Mouse (Mus musculus): ENCODE data around the gene Haus3. TPM values are rescaled to one million over a fixed set of nuclear protein-coding genes. Genes with fewer than 3 reads are reported as not detected.

Gene Haus3
- 1 to 10 TPM; 2.7 to 3.6 TPM for total RNA-seq (2021)
- long read RNA-seq, experiment 1, transcript Haus3-201 (5 exons, 2,073 nt), result major isoform, 6 of 7 reads
- long read RNA-seq, experiment 1, partial matches to known transcripts, result 0 of 7 reads
- long read RNA-seq, experiment 1, other reads (novel, unspliced or antisense), result 1 of 7 reads
- long read RNA-seq, experiment 2, partial matches to known transcripts, result 0 of 4 reads
- long read RNA-seq, experiment 2, other reads (novel, unspliced or antisense), result 0 of 4 reads

GRCm38 (mm10) chr5:34168950-34169891 lies at the start of gene Haus3, which contains the start of gene Poln:
Haus3 (minus strand) TSS chr5:34169527.
Poln (minus strand) TSS chr5:34169448.
- intact Hi-C loops (cut with DNase I), result no loop called here
- DNase-seq, result peak; percentile 93 to 95

DNA sequence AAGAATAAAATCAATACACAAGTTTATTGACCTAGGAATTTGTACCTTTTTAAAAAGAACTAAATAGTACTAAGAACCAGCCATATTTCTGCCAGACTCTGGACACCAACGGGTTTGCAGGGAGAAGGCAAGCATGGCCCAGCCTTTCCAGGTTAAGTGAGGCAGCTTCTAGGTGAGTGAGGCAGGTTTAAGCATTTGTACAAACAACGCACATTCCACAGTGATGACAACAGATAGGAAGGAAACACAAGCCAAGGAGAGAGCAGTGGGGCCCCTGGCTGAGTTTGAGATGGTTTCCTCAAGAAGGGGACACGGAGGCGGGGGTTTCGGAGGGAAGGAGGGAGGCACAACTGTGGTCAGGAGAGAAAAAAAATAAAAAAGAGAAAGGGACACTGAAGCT lies 49.3 kb upstream of the Haus3 start:
- intact Hi-C loops (cut with DNase I), result no loop called here
- no peak for DNase-seq

GRCm38 (mm10) chr5:34217756-34218155 lies 48.4 kb upstream of the Haus3 start:
- intact Hi-C loops (cut with DNase I), result no loop called here
- no peak for DNase-seq

DNA sequence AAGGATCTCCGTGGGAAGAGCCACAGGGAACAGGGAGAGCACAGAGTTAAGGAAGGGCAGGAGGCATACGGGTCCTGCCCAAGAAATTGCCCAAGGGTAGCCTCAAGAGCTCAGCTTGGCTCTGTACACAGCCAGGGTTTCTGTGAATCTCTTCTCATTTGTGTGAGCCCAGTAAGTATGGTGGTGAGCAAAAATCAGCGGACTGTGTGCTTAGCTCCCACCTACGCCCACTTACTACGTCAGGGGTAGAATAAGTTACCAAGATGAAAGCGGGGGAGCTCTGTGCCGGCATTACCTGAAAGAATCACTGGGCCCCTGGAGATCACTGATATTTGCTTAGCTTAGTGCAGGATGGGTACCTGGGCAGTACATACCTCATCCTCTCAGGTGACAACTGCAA lies 46.7 kb upstream of the Haus3 start:
- intact Hi-C loops (cut with DNase I), result no loop called here
- no peak for DNase-seq

GRCm38 (mm10) chr5:34213659-34214058 lies 44.3 kb upstream of the Haus3 start:
- no peak for DNase-seq
- intact Hi-C loops (cut with DNase I), result loop anchor here (5.0 kb wide), 1 partner anchor 329 kb away; no protein-coding TSS in a partner anchor

DNA sequence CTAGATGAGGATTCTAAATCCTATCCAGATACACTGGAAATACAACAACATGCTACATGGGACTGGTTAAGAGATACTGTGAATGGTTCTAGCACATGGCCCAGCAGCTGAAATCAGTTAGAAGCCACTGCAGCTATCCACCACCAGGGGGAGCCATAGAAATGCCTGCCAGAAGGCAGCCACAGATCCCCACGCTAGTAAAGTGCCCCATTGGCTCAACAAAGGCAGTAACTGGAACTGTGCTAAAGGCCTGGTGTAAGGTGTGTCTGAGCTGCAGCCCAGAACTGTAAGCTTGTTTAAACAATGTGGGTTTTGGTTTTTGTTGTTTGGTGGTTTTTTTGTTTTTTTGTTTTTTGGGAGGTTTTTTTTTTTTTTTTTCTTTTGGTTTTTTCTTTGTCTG lies 41.0 kb upstream of the Haus3 start:
- DNase-seq, result peak; percentile 57 to 58
- intact Hi-C loops (cut with DNase I), result loop anchor here (1.0 to 5.0 kb wide), 2 partner anchors 44 to 332 kb away; no protein-coding TSS in a partner anchor

DNA sequence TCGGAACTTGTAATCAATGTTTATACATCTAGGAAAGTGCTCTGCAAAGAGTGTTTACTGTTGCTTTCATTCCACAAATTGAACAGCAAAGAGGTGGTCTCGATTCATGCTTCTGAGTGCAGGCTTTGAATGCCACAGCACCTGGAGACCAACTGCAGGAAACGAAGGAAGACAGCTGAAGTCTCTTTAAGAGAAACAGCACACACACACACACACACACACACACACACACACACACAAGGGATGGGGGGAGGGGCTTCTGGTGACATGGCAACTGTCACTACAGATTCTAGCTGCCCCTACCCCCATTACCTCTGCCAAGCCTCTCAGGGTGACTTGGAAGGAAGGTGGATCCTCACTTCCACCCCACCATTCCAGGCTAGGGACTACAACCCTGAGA lies 38.2 kb upstream of the Haus3 start:
- intact Hi-C loops (cut with DNase I), result no loop called here

GRCm38 (mm10) chr5:34205788-34206187 lies 36.5 kb upstream of the Haus3 start:
- intact Hi-C loops (cut with DNase I), result no loop called here
- no peak for DNase-seq

More for the DNA sequence above, 38.2 kb upstream of the Haus3 start:
- DNase-seq, result no peak

DNA sequence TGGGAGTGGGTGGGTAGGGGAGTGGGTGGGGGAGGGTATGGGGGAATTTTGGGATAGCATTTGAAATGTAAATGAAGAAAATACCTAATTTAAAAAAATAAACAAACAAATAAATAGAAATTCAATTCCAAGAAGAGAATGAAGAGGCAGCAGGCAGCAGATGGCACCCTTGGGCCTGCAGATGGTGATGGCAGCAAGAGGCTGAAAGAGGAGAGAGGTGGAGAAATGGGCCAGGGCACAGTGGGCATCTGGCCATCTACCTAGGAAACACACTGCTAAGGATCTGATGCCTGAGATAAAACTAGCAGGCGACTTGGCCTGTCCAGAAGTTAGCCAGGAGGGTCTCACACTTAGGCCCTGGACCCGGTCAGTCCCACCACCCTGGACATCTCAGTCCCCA lies 35.6 kb upstream of the Haus3 start:
- DNase-seq, result no peak
- intact Hi-C loops (cut with DNase I), result no loop called here

- DNase-seq, result no peak
- intact Hi-C loops (cut with DNase I), result no loop called here
Observed at GRCm38 (mm10) chr5:34202006-34202405, 32.7 kb upstream of the Haus3 start.

DNA sequence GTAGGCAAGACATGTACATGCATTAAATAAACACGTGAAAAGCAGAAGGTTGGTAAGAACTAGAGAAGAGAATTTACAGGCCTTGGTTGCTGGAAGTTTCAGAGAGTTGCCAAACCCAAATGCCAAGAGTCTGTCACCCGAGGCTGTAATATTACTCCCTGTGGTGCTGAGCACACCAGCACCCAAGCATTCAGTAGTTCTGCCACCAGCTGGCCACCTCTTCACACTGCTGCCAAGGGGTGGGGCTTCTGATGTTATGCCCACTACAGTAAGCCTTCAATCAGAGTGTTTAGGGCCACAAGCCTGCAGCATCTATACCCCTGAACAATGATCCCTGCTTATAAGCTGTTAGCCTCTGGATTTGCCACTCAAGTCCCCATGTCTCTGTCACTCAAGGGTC lies 32.1 kb upstream of the Haus3 start:
- DNase-seq, result no peak
- intact Hi-C loops (cut with DNase I), result no loop called here

DNA sequence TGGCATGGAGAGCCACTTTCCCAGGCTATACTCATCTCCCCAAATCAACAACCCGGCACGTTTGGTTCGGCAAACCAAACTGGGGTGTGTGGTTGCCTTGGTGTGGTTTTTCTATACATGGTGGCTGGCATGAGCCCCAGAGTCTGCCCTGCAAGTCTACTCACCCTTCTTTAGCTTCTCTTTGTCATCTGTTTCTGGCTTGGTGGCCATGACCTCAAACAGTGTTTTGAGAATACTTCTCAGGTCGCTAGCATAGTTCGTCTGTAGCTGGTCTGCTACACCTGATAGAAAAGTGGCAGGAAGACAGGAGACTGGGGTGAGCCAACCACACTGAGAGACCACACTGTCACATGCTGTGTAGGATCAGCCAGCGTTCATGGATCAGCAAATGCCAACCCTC lies 29.3 kb upstream of the Haus3 start:
- DNase-seq, result no peak
- intact Hi-C loops (cut with DNase I), result no loop called here

DNA sequence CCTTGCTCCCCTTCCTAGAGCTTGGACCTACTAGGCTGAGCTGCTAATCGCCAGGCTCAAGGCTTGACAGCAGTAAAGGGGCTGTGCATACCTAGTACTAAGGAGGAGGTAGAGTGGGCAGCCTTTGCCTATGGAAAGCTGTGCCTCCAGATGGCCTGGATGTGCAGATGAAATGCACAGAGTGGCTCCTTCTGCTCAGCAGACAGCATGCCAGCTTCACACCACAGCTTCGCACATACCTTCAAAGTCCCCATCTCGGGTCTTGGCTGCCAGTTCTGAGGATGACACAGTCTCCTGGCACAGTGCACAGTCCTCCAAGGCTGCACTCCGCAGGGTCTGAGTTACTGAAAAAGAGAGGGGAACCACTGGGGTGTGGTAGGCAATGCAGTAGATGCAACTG lies 27.9 kb upstream of the Haus3 start:
- intact Hi-C loops (cut with DNase I), result no loop called here

GRCm38 (mm10) chr5:34196423-34196822 lies 27.1 kb upstream of the Haus3 start:
- intact Hi-C loops (cut with DNase I), result no loop called here

More for the DNA sequence above, 27.9 kb upstream of the Haus3 start:
- peak in 1 of 2 experiments; percentile 2 for DNase-seq

GRCm38 (mm10) chr5:34195786-34196185 lies 26.5 kb upstream of the Haus3 start:
- intact Hi-C loops (cut with DNase I), result no loop called here
- no peak for DNase-seq

More at GRCm38 (mm10) chr5:34196423-34196822, 27.1 kb upstream of the Haus3 start:
- DNase-seq, result no peak

DNA sequence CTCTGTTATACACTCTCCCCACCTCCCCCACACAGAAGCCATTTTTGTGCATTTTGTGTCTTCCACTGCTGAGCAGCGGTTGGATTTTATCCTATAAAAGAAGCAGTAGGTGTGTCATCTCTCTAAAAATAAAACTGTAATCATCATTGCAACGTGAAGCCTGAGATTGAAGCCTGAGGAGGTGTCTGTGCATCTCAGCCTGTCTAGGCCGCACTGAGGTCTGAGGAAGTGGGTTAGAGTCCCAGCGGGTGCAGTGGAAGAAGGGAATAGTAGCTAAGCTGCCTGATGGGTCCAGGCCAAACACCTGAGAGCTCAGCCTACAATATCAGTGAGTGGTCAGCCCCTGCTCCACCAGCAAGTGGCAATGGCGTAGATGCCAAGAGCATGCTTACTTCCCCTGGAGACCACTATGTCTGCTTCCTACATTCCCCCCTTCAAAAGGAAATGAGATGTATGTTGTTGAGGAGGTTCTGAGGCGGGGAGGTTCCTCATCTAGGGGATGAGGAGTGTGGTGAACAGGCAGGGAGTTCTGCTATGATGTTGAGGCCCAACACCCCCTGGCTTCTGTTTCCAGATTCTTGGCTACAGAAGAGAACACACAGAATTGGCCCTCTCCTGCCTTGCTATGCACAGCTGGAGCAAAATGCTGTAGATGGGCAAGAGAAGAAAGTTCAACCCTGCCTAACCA lies 25.8 kb upstream of the Haus3 start:
- no peak for DNase-seq
- intact Hi-C loops (cut with DNase I), result no loop called here

GRCm38 (mm10) chr5:34194426-34194825 lies 25.1 kb upstream of the Haus3 start:
- no peak for DNase-seq
- intact Hi-C loops (cut with DNase I), result no loop called here

GRCm38 (mm10) chr5:34191843-34192242 lies 22.5 kb upstream of the Haus3 start:
- peak in 1 of 2 experiments; percentile 13 for DNase-seq
- intact Hi-C loops (cut with DNase I), result no loop called here

DNA sequence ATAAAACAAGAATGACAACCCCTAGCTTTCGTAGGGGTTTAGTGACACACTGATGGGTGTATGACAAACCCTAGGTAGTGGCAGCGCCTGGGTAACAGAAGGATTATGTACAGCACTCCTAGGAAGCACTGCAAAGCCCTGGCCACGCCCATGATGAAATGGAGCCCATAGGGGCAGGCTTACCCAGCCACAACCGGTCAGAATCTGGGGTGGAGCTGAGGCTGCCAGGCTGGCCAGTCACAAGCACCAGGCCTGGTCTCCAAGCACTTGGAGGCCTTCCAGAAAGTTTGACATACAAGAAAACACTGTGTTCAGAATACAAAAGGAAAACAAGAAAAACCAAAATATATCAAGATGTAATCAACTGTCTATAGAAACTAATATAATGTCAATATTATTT lies 21.7 kb upstream of the Haus3 start:
- peak in 1 of 2 experiments; percentile 26 for DNase-seq
- intact Hi-C loops (cut with DNase I), result no loop called here

GRCm38 (mm10) chr5:34189521-34189920 lies 20.2 kb upstream of the Haus3 start:
- intact Hi-C loops (cut with DNase I), result loop anchor here (10.0 kb wide), 3 partner anchors 255 to 535 kb away; partner anchors contain the start of genes Nelfa, Slbp, Tacc3 and Tmem129

DNA sequence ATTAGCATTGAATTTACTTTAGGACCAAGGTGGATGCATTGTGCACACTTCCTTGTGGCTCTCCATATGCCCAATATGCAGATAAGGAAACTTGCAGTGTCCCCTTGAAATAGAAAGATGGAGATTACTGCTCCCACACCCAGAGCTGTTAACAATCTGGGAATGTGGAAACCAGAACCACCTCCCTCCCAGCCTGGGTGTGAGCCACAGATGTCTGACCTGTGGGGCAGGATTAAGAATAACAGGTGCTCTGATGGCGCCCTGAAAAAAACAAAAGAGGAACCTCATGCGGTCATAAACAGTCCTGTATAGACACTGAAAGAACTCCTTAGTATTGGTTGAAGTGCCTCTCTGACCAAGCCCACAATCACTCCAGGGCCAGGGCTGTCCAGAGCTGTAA lies 19.5 kb upstream of the Haus3 start:
- intact Hi-C loops (cut with DNase I), result loop anchor here (10.0 kb wide), 3 partner anchors 254 to 534 kb away; partner anchors contain the start of genes Nelfa, Slbp, Tacc3 and Tmem129

More at GRCm38 (mm10) chr5:34189521-34189920, 20.2 kb upstream of the Haus3 start:
- no peak for DNase-seq

More for the DNA sequence above, 19.5 kb upstream of the Haus3 start:
- no peak for DNase-seq

Measured in gastrocnemius, postnatal 36 days (tissue).